In genomic region chr8:104313311-104313710, GRCm38 (mm10) we compare ENCODE assay signal across 11 mouse cellular contexts. TPM values are rescaled to one million over a fixed set of nuclear protein-coding genes. Genes with fewer than 3 reads are reported as not detected.
DNase-seq lines count a peak whose midpoint lies in the region; ATAC-seq and TF ChIP-seq lines count a peak whose summit lies in the region.
"Had no signal": no experiment of that assay in that cellular context is flagged by ENCODE, and none has a peak within 500 bp of the region (broad histone marks: within the 10 kb centered on the region; RNA-seq: fewer than 3 reads in every experiment).

No protein-coding gene starts in this region.

- H3K27me3 ChIP-seq in kidney, postnatal 0 days (ENCODE audit: insufficient read depth, low read length) = no peaks in the 10 kb centered on the region
- no peaks in the 10 kb centered on the region for H3K27me3 ChIP-seq in lung, embryonic 14.5 days (ENCODE audit: insufficient read depth, low read length)
- no peaks in the 10 kb centered on the region for H3K27me3 ChIP-seq in neural tube, embryonic 15.5 days (replicated peaks)
- no peaks in the 10 kb centered on the region for H3K27me3 ChIP-seq in hindbrain, embryonic 13.5 days
- H3K27me3 ChIP-seq: hindbrain, embryonic 12.5 days; limb, embryonic 12.5 days had no signal

- H3K9me3 ChIP-seq in kidney, postnatal 0 days (replicated peaks; ENCODE audit: low read length) = no peaks in the 10 kb centered on the region
- no peaks in the 10 kb centered on the region for H3K9me3 ChIP-seq in lung, embryonic 14.5 days (ENCODE audit: low read depth, low read length)
- H3K9me3 ChIP-seq in neural tube, embryonic 15.5 days (replicated peaks) = no peaks in the 10 kb centered on the region
- no peaks in the 10 kb centered on the region for H3K9me3 ChIP-seq in hindbrain, embryonic 13.5 days
- H3K9me3 ChIP-seq: hindbrain, embryonic 12.5 days; limb, embryonic 12.5 days had no signal

- 48% methylated on average over 4 of the region's 4 CpGs for WGBS in kidney, postnatal 0 days
- 61% methylated on average over 4 of the region's 4 CpGs for WGBS in lung, embryonic 14.5 days
- 82% methylated on average over 4 of the region's 4 CpGs for WGBS in neural tube, embryonic 15.5 days
- 77% methylated on average over 4 of the region's 4 CpGs for WGBS in hindbrain, embryonic 13.5 days

- no peak overlapping the region for H3K27ac ChIP-seq in kidney, postnatal 0 days
- no peak overlapping the region for H3K27ac ChIP-seq in lung, embryonic 14.5 days (ENCODE audit: low read depth)
- H3K27ac ChIP-seq in neural tube, embryonic 15.5 days (replicated peaks) = no peak overlapping the region
- no peak overlapping the region for H3K27ac ChIP-seq in hindbrain, embryonic 13.5 days
- H3K27ac ChIP-seq: hindbrain, embryonic 12.5 days; limb, embryonic 12.5 days had no signal

- no peak overlapping the region for H3K4me3 ChIP-seq in kidney, postnatal 0 days (replicated peaks; ENCODE audit: low read depth, low read length)
- H3K4me3 ChIP-seq in lung, embryonic 14.5 days (ENCODE audit: low read depth, low read length) = no peak overlapping the region
- H3K4me3 ChIP-seq in neural tube, embryonic 15.5 days (replicated peaks) = no peak overlapping the region
- H3K4me3 ChIP-seq in hindbrain, embryonic 13.5 days = no peak overlapping the region
- H3K4me3 ChIP-seq: hindbrain, embryonic 12.5 days; limb, embryonic 12.5 days; myocyte had no signal

- DNase-seq in kidney, postnatal 0 days (ENCODE audit: low spot score) = peak; percentile 25
- no peak for DNase-seq in kidney, adult 18-20 months
- peak; percentile 32 for DNase-seq in 416B (ENCODE audit: low read depth)
- peak; percentile 37 for DNase-seq in NIH3T3 (ENCODE audit: low read depth)
- DNase-seq in lung, embryonic 14.5 days = peak; percentile 20

- no peak overlapping the region for H3K9ac ChIP-seq in kidney, postnatal 0 days (ENCODE audit: low read depth, low read length)
- no peak overlapping the region for H3K9ac ChIP-seq in lung, embryonic 14.5 days
- H3K9ac ChIP-seq in neural tube, embryonic 15.5 days (replicated peaks) = no peak overlapping the region
- H3K9ac ChIP-seq in hindbrain, embryonic 13.5 days = no peak overlapping the region
- H3K9ac ChIP-seq: hindbrain, embryonic 12.5 days; limb, embryonic 12.5 days had no signal

- no peaks in the 10 kb centered on the region for H3K36me3 ChIP-seq in kidney, postnatal 0 days (ENCODE audit: insufficient read depth, low read length)
- H3K36me3 ChIP-seq in lung, embryonic 14.5 days (ENCODE audit: insufficient read depth) = no peaks in the 10 kb centered on the region
- H3K36me3 ChIP-seq in neural tube, embryonic 15.5 days = no peaks in the 10 kb centered on the region
- no peaks in the 10 kb centered on the region for H3K36me3 ChIP-seq in hindbrain, embryonic 13.5 days
- H3K36me3 ChIP-seq: hindbrain, embryonic 12.5 days; limb, embryonic 12.5 days had no signal

- ATAC-seq in kidney, postnatal 0 days (replicated peaks; ENCODE audit: low FRiP score, low read depth) = no peak
- no peak for ATAC-seq in lung, embryonic 14.5 days (ENCODE audit: insufficient read depth)
- ATAC-seq in neural tube, embryonic 15.5 days (ENCODE audit: low FRiP score) = no peak
- ATAC-seq in hindbrain, embryonic 13.5 days (ENCODE audit: low FRiP score) = no peak

- no peaks in the 10 kb centered on the region for H3K4me1 ChIP-seq in kidney, postnatal 0 days (replicated peaks; ENCODE audit: insufficient read depth, low read length)
- H3K4me1 ChIP-seq in lung, embryonic 14.5 days (ENCODE audit: insufficient read depth) = no peaks in the 10 kb centered on the region
- H3K4me1 ChIP-seq in neural tube, embryonic 15.5 days = no peaks in the 10 kb centered on the region
- no peaks in the 10 kb centered on the region for H3K4me1 ChIP-seq in hindbrain, embryonic 13.5 days (replicated peaks)
- H3K4me1 ChIP-seq: hindbrain, embryonic 12.5 days; limb, embryonic 12.5 days had no signal

- no peak overlapping the region for H3K4me2 ChIP-seq in kidney, postnatal 0 days (ENCODE audit: low read length)
- H3K4me2 ChIP-seq in lung, embryonic 14.5 days = no peak overlapping the region
- H3K4me2 ChIP-seq in neural tube, embryonic 15.5 days = no peak overlapping the region
- no peak overlapping the region for H3K4me2 ChIP-seq in hindbrain, embryonic 13.5 days
- H3K4me2 ChIP-seq: hindbrain, embryonic 12.5 days; limb, embryonic 12.5 days had no signal

- TF ChIP-seq CTCF in kidney, postnatal 0 days (IDR thresholded peaks at IDR 0.05; ENCODE audit: low read depth) = peak; percentile 56
- TF ChIP-seq CTCF in lung, embryonic 14.5 days (IDR thresholded peaks at IDR 0.05; ENCODE audit: low read depth) = 0 out of 2 replicates have a peak, but pooled peaks have one; percentile 30

RNA-seq across cellular contexts. Expression of gene Cmtm1, which starts 3.4 kb away (rescaled TPM):
- polyA plus RNA-seq in kidney, postnatal 0 days (2015; fragmentation: Nextera tagmentation; extraction: Ambion mirVana) = not detected in 2 replicates
- polyA plus RNA-seq in lung, embryonic 14.5 days (2014; fragmentation: Nextera tagmentation; extraction: Ambion mirVana) = not detected in 2 replicates
- not detected in 2 replicates for polyA plus RNA-seq in neural tube, embryonic 15.5 days (2015; fragmentation: Nextera tagmentation; extraction: Ambion mirVana)
- not detected in 2 replicates for polyA plus RNA-seq in hindbrain, embryonic 13.5 days (2015; fragmentation: Nextera tagmentation; extraction: Ambion mirVana)
- polyA plus RNA-seq: hindbrain, embryonic 12.5 days; limb, embryonic 12.5 days; myocyte; urinary bladder, adult 2 months had no signal

RNA-seq across cellular contexts. Expression of gene Gm45711, which starts 3.4 kb away (rescaled TPM):
- not detected in 2 replicates for polyA plus RNA-seq in kidney, postnatal 0 days (2015; fragmentation: Nextera tagmentation; extraction: Ambion mirVana)
- polyA plus RNA-seq in lung, embryonic 14.5 days (2014; fragmentation: Nextera tagmentation; extraction: Ambion mirVana) = not detected in 2 replicates
- not detected in 2 replicates for polyA plus RNA-seq in neural tube, embryonic 15.5 days (2015; fragmentation: Nextera tagmentation; extraction: Ambion mirVana)
- not detected in 2 replicates for polyA plus RNA-seq in hindbrain, embryonic 13.5 days (2015; fragmentation: Nextera tagmentation; extraction: Ambion mirVana)
- polyA plus RNA-seq: hindbrain, embryonic 12.5 days; limb, embryonic 12.5 days; myocyte; urinary bladder, adult 2 months had no signal

RNA-seq across cellular contexts. Expression of gene Gm11020, which starts 8.1 kb away (rescaled TPM):
- not detected in 2 replicates for polyA plus RNA-seq in kidney, postnatal 0 days (2015; fragmentation: Nextera tagmentation; extraction: Ambion mirVana)
- polyA plus RNA-seq in lung, embryonic 14.5 days (2014; fragmentation: Nextera tagmentation; extraction: Ambion mirVana) = not detected in 2 replicates
- not detected in 2 replicates for polyA plus RNA-seq in neural tube, embryonic 15.5 days (2015; fragmentation: Nextera tagmentation; extraction: Ambion mirVana)
- not detected in 2 replicates for polyA plus RNA-seq in hindbrain, embryonic 13.5 days (2015; fragmentation: Nextera tagmentation; extraction: Ambion mirVana)
- polyA plus RNA-seq: hindbrain, embryonic 12.5 days; limb, embryonic 12.5 days; myocyte; urinary bladder, adult 2 months had no signal

RNA-seq across cellular contexts. Expression of gene Cmtm2b, which starts 8.7 kb away (rescaled TPM):
- not detected in 2 replicates for polyA plus RNA-seq in kidney, postnatal 0 days (2015; fragmentation: Nextera tagmentation; extraction: Ambion mirVana)
- polyA plus RNA-seq in lung, embryonic 14.5 days (2014; fragmentation: Nextera tagmentation; extraction: Ambion mirVana) = not detected in 2 replicates
- polyA plus RNA-seq in neural tube, embryonic 15.5 days (2015; fragmentation: Nextera tagmentation; extraction: Ambion mirVana) = not detected in 2 replicates
- polyA plus RNA-seq in hindbrain, embryonic 13.5 days (2015; fragmentation: Nextera tagmentation; extraction: Ambion mirVana) = not detected in 2 replicates
- polyA plus RNA-seq: hindbrain, embryonic 12.5 days; limb, embryonic 12.5 days; myocyte; urinary bladder, adult 2 months had no signal

RNA-seq across cellular contexts. Expression of gene Cmtm2a, which starts 20.3 kb away (rescaled TPM):
- not detected in 2 replicates for polyA plus RNA-seq in kidney, postnatal 0 days (2015; fragmentation: Nextera tagmentation; extraction: Ambion mirVana)
- polyA plus RNA-seq in lung, embryonic 14.5 days (2014; fragmentation: Nextera tagmentation; extraction: Ambion mirVana) = not detected in 2 replicates
- not detected in 2 replicates for polyA plus RNA-seq in neural tube, embryonic 15.5 days (2015; fragmentation: Nextera tagmentation; extraction: Ambion mirVana)
- not detected in 2 replicates for polyA plus RNA-seq in hindbrain, embryonic 13.5 days (2015; fragmentation: Nextera tagmentation; extraction: Ambion mirVana)
- polyA plus RNA-seq: hindbrain, embryonic 12.5 days; limb, embryonic 12.5 days; myocyte; urinary bladder, adult 2 months had no signal
